Mouse (Mus musculus): Measurements from ENCODE around the gene Ank2. TPM values are rescaled to one million over a fixed set of nuclear protein-coding genes. Genes with fewer than 3 reads are reported as not detected.

The Ank2 gene
- polyA plus RNA-seq, 1 experiment: 5.7 TPM

DNA sequence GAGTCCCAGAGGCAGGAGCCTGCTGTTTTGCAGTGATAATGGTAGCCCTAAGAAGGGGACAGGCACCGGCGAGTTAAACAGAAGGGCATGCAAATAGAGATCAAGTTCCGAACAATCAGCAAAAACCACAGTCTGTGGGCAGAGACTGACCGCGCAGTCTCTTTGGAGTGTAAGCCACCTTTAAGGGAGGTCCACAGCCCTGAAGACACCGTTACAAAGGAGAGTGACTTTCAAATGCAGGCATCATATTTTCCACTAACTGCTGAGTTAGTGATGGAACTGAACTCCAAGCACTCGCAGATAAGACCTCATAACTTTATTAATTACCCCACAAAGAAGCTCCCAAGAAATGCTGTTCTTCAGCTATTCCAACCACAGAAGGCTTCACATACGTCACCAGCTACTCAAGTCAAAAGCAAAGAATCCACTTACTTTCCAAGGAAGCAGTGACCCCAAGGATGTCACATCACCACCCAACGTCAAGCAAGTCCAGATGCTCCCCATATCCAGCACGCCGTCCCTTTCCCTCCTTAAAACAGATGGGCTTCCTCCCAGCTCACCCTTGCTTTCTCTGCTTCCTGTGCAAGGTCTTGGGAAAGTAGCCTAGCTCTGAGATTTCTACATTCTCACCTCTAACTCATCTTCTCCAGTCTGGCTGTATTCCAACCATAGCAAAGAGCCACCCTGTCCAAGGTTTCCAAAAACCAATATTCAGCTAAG, 252.0 kb downstream of the Ank2 start:
- Histone ChIP-seq H3K4me3 (ENCODE audit: insufficient read depth, low read depth, low read length) (no peak overlapping the region), H3K36me3 (ENCODE audit: control insufficient read depth, insufficient read depth, low read length) (no peaks in the 10 kb centered on the region), H3K27me3 (replicated peaks; ENCODE audit: control insufficient read depth, insufficient read depth, low read length) (no peaks in the 10 kb centered on the region), H3K4me1 (ENCODE audit: control insufficient read depth, insufficient read depth, low read length) (no peaks in the 10 kb centered on the region), H3K27ac (ENCODE audit: insufficient read depth, low read depth, low read length) (no peak overlapping the region)
- no peak for DNase-seq
- WGBS: 50% methylated on average over 11 of the region's 11 CpGs
- TF ChIP-seq CTCF (conservative IDR thresholded peaks at IDR 0.05; ENCODE audit: insufficient read depth, insufficient read length, low read depth, low read length): no peak
- TF ChIP-seq POLR2A (IDR thresholded peaks at IDR 0.05; ENCODE audit: low read depth, low read length): no peak

DNA sequence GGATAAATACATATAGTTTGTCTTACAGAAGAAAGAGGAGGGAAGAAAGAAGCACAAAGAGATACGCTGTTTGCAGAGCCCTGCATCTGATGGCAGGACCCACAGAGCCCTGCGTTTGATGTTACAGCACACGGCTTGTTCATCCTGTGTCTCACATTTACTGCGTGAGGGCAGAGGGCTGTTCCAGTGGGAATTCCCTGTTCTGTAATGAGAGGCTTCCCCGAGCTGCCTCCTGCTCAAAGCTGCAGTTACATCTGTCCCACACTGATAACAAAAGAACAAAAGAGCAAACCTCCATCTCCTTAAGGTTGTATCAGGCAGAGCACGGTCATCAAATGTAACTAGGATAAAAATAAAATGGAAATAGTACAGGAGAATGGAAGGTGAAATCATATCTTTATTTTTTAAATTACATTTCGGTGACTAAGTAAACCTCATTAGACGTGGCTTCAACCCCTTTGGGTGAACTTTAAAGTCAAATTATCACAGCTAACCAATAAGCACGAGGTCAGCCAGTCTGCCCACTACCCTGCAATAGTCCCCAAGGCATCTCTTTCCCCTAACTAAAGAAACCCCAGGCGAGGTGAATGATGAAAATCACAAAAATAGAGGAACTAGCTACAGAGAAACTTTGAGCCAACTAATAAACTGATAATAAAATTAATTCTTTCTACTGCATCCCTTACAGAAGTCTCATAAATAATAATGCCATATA, 255.1 kb downstream of the Ank2 start:
- WGBS: 56% methylated on average over 10 of the region's 10 CpGs
- no peak for TF ChIP-seq POLR2A (IDR thresholded peaks at IDR 0.05; ENCODE audit: low read depth, low read length)
- TF ChIP-seq CTCF (conservative IDR thresholded peaks at IDR 0.05; ENCODE audit: insufficient read depth, insufficient read length, low read depth, low read length): no peak
- Histone ChIP-seq H3K4me1 (ENCODE audit: control insufficient read depth, insufficient read depth, low read length) (no peaks in the 10 kb centered on the region), H3K27ac (ENCODE audit: insufficient read depth, low read depth, low read length) (no peak overlapping the region), H3K4me3 (ENCODE audit: insufficient read depth, low read depth, low read length) (no peak overlapping the region), H3K36me3 (ENCODE audit: control insufficient read depth, insufficient read depth, low read length) (no peaks in the 10 kb centered on the region), H3K27me3 (replicated peaks; ENCODE audit: control insufficient read depth, insufficient read depth, low read length) (no peaks in the 10 kb centered on the region)
- DNase-seq: no peak

DNA sequence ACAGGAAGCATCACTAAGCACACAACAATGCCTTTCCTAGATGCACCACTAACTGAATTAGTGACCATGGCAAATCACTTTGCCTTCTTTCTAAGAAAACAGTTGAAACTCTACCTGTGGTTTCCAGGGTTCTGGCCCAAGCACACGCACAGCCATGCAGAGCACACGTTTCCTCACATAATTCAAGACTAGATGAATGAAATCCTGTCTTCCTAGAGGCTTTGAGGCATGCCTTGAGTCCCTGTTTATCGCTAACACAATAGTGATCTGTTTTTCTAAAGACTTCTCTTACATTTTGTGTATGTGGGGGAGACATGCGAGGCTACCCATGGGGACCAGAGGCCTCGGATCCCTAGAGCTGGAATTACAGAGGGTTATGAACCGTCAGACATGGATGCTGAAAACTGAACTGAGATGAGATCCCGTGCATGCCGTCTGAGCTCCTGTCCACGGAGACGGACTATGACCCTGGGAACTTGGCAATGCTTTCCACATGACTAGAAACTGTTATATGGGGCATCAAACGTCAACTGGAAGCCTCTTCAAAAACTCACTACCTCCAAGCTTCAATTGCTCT, 256.8 kb downstream of the Ank2 start:
- Histone ChIP-seq H3K27ac (ENCODE audit: insufficient read depth, low read depth, low read length) (no peak overlapping the region), H3K4me1 (ENCODE audit: control insufficient read depth, insufficient read depth, low read length) (no peaks in the 10 kb centered on the region), H3K4me3 (ENCODE audit: insufficient read depth, low read depth, low read length) (no peak overlapping the region), H3K36me3 (ENCODE audit: control insufficient read depth, insufficient read depth, low read length) (no peaks in the 10 kb centered on the region), H3K27me3 (replicated peaks; ENCODE audit: control insufficient read depth, insufficient read depth, low read length) (no peaks in the 10 kb centered on the region)
- TF ChIP-seq CTCF (conservative IDR thresholded peaks at IDR 0.05; ENCODE audit: insufficient read depth, insufficient read length, low read depth, low read length) (no peak), POLR2A (IDR thresholded peaks at IDR 0.05; ENCODE audit: low read depth, low read length) (no peak)
- no peak for DNase-seq
- 48% methylated on average over 11 of the region's 11 CpGs for WGBS

DNA sequence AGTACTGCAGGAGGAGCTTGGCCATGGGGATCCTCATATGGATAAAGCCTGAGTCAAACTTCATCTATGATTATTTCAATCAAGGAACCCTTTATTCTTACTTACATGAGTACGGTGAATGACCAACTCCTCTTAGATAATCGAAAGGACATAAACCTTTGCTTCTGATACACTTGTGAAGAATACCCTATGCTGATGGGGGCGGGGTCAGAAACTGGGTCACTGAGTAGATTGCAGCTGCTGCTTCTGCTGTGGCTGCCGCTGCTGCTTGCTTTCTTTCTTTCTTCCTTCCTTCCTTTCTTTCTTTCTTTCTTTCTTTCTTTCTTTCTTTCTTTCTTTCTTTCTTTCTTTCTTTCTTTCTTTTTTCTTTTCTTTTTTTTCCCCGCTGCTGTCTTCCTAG, 263.9 kb downstream of the Ank2 start:
- H3K36me3 ChIP-seq (ENCODE audit: control insufficient read depth, insufficient read depth, low read length): no peaks in the 10 kb centered on the region
- WGBS: 87% methylated on average over 5 of the region's 5 CpGs
- no peak overlapping the region for H3K4me3 ChIP-seq (ENCODE audit: insufficient read depth, low read depth, low read length)
- TF ChIP-seq CTCF (conservative IDR thresholded peaks at IDR 0.05; ENCODE audit: insufficient read depth, insufficient read length, low read depth, low read length) (no peak), POLR2A (IDR thresholded peaks at IDR 0.05; ENCODE audit: low read depth, low read length) (no peak)
- H3K27me3 ChIP-seq (replicated peaks; ENCODE audit: control insufficient read depth, insufficient read depth, low read length): no peaks in the 10 kb centered on the region
- DNase-seq: no peak
- no peaks in the 10 kb centered on the region for H3K4me1 ChIP-seq (ENCODE audit: control insufficient read depth, insufficient read depth, low read length)
- no peak overlapping the region for H3K27ac ChIP-seq (ENCODE audit: insufficient read depth, low read depth, low read length)

DNA sequence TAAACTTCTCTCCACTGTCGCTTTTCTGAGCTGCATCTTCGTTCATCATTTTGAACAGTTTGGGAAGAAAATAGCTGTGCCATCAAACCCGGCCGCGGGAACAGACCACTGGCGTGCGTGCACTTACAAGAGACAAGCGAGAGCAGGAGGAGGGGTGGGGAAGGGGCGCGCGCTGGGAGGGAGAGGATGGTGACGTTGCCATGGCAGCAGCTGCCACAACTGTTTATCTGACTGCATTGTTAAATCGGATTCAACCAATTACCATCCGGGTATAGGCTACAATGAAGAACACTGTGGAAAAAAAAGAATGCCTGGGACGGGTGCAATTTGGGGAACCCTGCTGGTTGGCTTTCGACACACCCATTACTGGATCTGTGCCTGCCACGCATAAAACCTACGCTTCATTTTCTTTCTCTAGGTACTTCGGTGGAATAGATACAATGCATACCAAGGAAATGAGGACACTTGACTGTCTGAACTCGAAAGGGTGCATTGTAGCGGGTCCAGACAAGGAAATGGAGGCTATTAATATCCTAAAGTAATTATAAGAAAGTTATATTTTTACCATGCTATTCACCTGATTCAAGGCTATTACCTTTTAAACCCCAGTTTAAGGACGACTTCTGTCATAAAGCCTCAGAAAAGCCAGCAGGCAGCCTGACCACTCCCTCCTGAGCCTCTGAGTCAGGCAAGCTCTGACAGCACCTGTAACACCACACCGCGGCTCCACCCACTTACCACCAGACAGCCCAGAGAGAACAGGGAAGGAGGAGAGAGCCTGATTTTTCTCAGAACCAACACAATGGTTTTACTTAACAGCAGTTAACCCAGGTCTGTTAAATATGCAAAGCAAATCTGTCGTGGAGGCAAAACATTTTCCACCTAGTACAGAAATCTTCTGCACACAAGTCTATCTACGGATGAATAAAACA, 273.1 kb downstream of the Ank2 start:
- no peak for TF ChIP-seq CTCF (conservative IDR thresholded peaks at IDR 0.05; ENCODE audit: insufficient read depth, insufficient read length, low read depth, low read length)
- no peak for TF ChIP-seq POLR2A (IDR thresholded peaks at IDR 0.05; ENCODE audit: low read depth, low read length)
- H3K36me3 ChIP-seq (ENCODE audit: control insufficient read depth, insufficient read depth, low read length): no peaks in the 10 kb centered on the region
- 4% methylated on average over 26 of the region's 26 CpGs for WGBS
- H3K4me1 ChIP-seq (ENCODE audit: control insufficient read depth, insufficient read depth, low read length): no peaks in the 10 kb centered on the region
- no peak overlapping the region for H3K27ac ChIP-seq (ENCODE audit: insufficient read depth, low read depth, low read length)
- DNase-seq: peak; percentile 25
- no peak overlapping the region for H3K4me3 ChIP-seq (ENCODE audit: insufficient read depth, low read depth, low read length)
- no peaks in the 10 kb centered on the region for H3K27me3 ChIP-seq (replicated peaks; ENCODE audit: control insufficient read depth, insufficient read depth, low read length)

DNA sequence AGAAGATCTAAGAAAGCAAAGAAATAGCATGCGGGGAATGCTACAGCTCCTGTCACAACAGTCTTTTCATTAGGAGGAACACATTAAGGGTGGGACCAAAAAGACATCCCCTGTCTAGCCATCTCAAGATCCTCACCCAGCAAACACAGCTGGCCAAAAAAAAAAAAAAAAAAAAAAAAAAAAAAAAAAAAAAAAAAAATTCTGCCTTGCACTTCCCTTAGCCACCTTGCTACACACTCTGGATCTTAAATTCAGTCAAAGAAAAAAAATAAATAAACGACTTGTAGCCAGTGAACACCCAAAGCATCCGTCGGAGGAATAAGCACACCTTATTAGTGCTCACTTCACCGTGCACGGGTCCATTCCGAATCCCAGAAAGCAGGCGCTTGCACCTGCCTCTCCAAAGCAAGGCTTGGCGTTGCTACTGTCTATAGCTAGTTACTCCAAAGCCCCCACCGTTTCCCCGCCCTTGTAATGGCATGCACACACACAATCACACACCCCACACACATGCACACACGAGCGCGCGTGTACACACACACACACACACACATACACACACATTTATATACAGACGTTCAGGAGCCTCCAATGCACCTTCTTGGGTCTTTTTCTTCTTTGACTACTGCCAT, 273.9 kb downstream of the Ank2 start:
- 12% methylated on average over 16 of the region's 16 CpGs for WGBS
- no peak for TF ChIP-seq CTCF (conservative IDR thresholded peaks at IDR 0.05; ENCODE audit: insufficient read depth, insufficient read length, low read depth, low read length)
- TF ChIP-seq POLR2A (IDR thresholded peaks at IDR 0.05; ENCODE audit: low read depth, low read length): no peak
- Histone ChIP-seq H3K36me3 (ENCODE audit: control insufficient read depth, insufficient read depth, low read length) (no peaks in the 10 kb centered on the region), H3K4me3 (ENCODE audit: insufficient read depth, low read depth, low read length) (no peak overlapping the region), H3K27me3 (replicated peaks; ENCODE audit: control insufficient read depth, insufficient read depth, low read length) (no peaks in the 10 kb centered on the region), H3K27ac (ENCODE audit: insufficient read depth, low read depth, low read length) (no peak overlapping the region), H3K4me1 (ENCODE audit: control insufficient read depth, insufficient read depth, low read length) (no peaks in the 10 kb centered on the region)
- no peak for DNase-seq

All from kidney, adult 2 months (tissue).